Mouse (Mus musculus): ENCODE data around the gene Fgd5.

GRCm38 (mm10) chr6:91996072-91996471 is 17.4 kb downstream of the Fgd5 start:
- TF ChIP-seq POLR2A (IDR thresholded peaks at IDR 0.05; ENCODE audit: insufficient read length, low read depth) (no peak), USF1 (IDR thresholded peaks at IDR 0.05; ENCODE audit: low read depth) (no peak), TCF12 (IDR thresholded peaks at IDR 0.05; ENCODE audit: insufficient read depth, poor library complexity, severe bottlenecking) (no peak)
